Mouse (Mus musculus) E14TG2a.4 (cell line): ENCODE data around the gene Pitpnm1.
A peak's percentile ranks its signal among the peaks of the same experiment; 100 is the strongest.
"Not testable (repeated sequence)": the region's sequence is repeated elsewhere in the genome, so short reads cannot be mapped to it uniquely, and the experiment has no call there.

Source experiments
- H3K27me3 ChIP-seq: 2 replicates; pipeline ENCODE4 v1.6.1; 2014; ENCODE audit warnings: low read length, control low read depth; ENCODE audit not compliant: insufficient read depth
- H3K36me3 ChIP-seq: 2 replicates; pipeline ENCODE4 v1.6.1; 2014; ENCODE audit warnings: low read length, control low read depth; ENCODE audit not compliant: insufficient read depth
- H3K4me1 ChIP-seq: replicated peaks from 2 replicates; pipeline ENCODE4 v1.6.1; 2014; ENCODE audit warnings: low read depth, low read length, control low read depth
- H3K4me3 ChIP-seq: replicated peaks from 2 replicates; pipeline ENCODE4 v1.5.1; 2014; ENCODE audit warnings: mild to moderate bottlenecking, low read length
- H3K9me3 ChIP-seq: 2 replicates; pipeline ENCODE4 v1.6.1; 2014; ENCODE audit warnings: low read length, control low read depth
- CTCF ChIP-seq: conservative IDR thresholded peaks from 2 replicates; pipeline ENCODE4 v1.5.1; 2014; ENCODE audit warnings: low read length
- NANOG ChIP-seq: IDR thresholded peaks from 2 replicates; pipeline ENCODE4 v1.6.1; 2014; ENCODE audit warnings: borderline replicate concordance, low read length, mixed read lengths
- POU5F1 ChIP-seq: IDR thresholded peaks from 2 replicates; pipeline ENCODE4 v1.6.1; 2014; ENCODE audit warnings: low read length, borderline replicate concordance

Gene Pitpnm1

DNA sequence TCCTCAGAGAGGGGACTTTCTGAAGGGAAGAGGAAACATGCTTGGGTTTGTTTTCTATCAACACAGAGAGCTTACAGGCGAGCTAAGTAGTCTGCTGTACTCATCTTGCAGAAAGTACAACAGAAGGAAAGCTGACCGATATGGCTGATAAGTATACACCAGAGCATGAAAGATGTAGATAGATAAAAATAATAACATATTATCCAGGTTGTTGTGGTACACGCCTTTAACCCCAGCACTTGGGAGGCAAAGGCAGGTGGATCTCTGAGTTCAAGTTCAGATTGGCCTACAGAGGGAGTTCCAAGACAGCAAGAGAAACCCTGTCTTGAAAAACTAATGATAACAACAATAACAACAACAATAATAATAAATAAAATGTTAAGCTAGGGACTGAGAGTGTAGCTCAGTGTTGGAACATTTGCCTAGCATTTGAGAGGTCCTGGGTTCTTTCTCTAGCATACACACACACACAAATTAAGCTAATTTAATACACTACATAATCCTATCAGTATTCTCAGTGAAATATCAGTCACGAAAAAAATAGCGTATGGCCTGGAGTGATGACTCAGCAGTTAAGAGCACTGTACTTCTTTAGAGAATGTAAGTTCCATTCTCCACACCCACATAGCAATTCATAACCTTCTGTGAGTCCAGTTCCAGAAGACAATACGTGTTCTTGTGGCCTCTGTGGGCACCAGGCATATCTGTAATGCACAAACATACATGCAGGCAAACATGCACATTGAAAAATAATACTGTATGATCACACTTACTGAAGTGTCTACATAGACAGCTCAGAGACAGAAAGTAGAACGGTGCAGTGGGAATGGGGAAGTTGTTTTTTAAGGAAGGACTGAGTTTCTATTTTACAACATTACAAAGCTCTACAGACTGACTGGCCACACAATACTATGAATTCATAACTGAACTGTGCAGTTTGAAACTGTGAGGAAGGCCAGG, 22.9 kb downstream of the Pitpnm1 start:
- no peaks in the 10 kb centered on the region for H3K27me3 ChIP-seq
- no peaks in the 10 kb centered on the region for H3K9me3 ChIP-seq
- H3K4me3 ChIP-seq, result no peak overlapping the region
- peaks cover 28% of the 10 kb centered on the region for H3K36me3 ChIP-seq
- no peak for TF ChIP-seq POU5F1
- no peak for TF ChIP-seq NANOG
- no peak for TF ChIP-seq CTCF
- peaks cover 60% of the 10 kb centered on the region for H3K4me1 ChIP-seq

DNA sequence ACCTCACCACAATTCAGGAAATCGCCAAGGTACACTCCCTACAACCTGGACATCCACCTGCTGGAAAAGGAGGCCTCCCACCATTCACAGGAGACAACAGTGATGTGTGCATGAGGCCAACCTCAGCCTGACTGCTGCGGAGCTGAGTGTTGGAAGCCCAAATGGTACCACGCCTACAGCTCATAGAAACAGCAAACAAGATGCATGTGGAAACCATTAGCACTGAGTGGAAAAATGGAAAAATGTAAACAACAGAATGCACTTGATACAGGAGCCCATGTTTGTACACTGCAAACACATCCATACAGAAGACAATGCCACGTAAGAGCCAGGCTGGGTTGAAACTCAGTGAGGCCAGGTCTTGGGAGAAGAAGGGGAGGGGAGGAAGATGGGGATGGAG, 24.6 kb downstream of the Pitpnm1 start:
- Histone ChIP-seq H3K9me3 (no peaks in the 10 kb centered on the region), H3K27me3 (no peaks in the 10 kb centered on the region), H3K4me3 (no peak overlapping the region), H3K4me1 (peaks cover 61% of the 10 kb centered on the region), H3K36me3 (peaks cover 30% of the 10 kb centered on the region)
- TF ChIP-seq NANOG (no peak), POU5F1 (no peak), CTCF (no peak)

DNA sequence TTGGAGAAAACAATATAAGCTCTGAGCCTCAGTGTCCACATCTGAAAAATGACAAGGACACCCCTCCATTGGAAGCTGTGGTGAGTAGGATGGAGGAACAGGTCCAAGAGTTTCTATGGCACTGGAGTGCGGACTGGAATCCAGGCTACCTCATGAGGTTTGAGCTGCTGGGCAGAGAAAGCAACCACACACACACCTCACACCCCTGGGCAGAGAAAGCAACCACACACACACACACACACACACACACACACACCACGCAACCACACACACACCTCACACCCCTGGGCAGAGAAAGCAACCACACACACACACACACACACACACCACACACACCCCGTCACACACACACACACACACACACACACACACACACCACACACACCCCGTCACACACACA, 25.5 kb downstream of the Pitpnm1 start:
- Histone ChIP-seq H3K4me1 (peaks cover 68% of the 10 kb centered on the region), H3K36me3 (peaks cover 33% of the 10 kb centered on the region)
- not testable (repeated sequence) for H3K9me3 ChIP-seq, H3K4me3 ChIP-seq, H3K27me3 ChIP-seq

DNA sequence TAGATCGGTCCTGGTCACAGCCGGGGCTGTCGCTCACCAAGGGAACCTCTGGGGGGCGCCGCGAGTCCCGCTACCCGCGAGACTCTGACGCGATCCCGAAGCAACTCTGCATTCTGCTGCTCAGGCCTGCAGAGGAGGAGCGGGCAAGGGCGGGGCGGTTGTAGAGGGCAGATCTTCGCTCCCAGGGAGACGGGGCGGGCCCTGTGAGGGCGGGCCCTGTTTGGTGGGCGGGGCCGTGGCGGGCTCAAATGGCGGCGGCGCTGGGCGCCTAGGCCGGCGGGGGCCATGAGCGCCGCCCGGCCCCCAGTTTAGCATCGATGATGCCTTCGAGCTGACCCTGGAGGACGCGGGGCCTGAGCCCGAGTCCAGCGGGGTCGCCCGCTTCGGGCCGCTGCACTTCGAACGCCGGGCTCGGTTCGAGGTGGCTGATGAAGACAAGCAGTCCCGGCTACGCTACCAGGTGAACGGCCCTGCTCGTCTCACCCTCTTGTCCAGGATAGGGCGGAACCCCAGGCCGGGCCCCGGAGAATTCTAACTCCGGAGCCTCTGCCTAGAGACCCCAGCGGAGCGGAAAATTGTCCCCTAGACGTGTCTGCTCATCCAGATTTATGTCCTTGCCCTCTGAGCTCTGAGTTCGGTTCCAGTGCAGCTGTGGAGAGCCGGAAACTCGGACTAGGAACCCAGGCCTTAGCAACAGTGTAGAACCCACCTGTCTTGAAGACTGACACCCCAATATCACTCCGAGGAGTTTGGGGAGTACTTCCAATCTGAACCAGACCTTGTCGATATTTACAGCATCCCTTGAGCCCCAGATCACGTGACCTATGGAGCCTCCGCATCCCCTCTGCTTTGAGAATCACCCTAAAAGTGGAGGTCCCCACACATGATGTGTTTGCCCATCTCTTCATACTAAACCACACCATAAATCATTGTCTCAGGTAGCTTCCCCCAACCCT, 26.2 kb downstream of the Pitpnm1 start, which contains the start of gene Aip:
Gene Aip (minus strand): TSS at position 118 of the 956 bp plus-strand sequence.
- no peaks in the 10 kb centered on the region for H3K9me3 ChIP-seq
- peaks cover 67% of the 10 kb centered on the region for H3K4me1 ChIP-seq
- H3K27me3 ChIP-seq, result no peaks in the 10 kb centered on the region
- TF ChIP-seq POU5F1 (no peak), CTCF (peak; percentile 33)
- H3K36me3 ChIP-seq, result peaks cover 35% of the 10 kb centered on the region
- H3K4me3 ChIP-seq, result peak within 1 kb of the TSS; percentile 94

- no peak for TF ChIP-seq NANOG
- H3K36me3 ChIP-seq, result peaks cover 44% of the 10 kb centered on the region
Observed at GRCm38 (mm10) chr19:4126759-4127495, 27.1 kb downstream of the Pitpnm1 start.

GRCm38 (mm10) chr19:4129462-4129861, 29.7 kb downstream of the Pitpnm1 start:
- TF ChIP-seq CTCF (no peak), POU5F1 (no peak), NANOG (no peak)
- Histone ChIP-seq H3K36me3 (peaks cover 60% of the 10 kb centered on the region), H3K27me3 (no peaks in the 10 kb centered on the region), H3K4me1 (peaks cover 72% of the 10 kb centered on the region), H3K4me3 (no peak overlapping the region), H3K9me3 (no peaks in the 10 kb centered on the region)

More at GRCm38 (mm10) chr19:4126759-4127495, 27.1 kb downstream of the Pitpnm1 start:
- H3K4me1 ChIP-seq, result peaks cover 71% of the 10 kb centered on the region
- H3K9me3 ChIP-seq, result no peaks in the 10 kb centered on the region
- no peaks in the 10 kb centered on the region for H3K27me3 ChIP-seq
- peak overlapping the region; percentile 94 for H3K4me3 ChIP-seq

GRCm38 (mm10) chr19:4130106-4130505, 30.3 kb downstream of the Pitpnm1 start:
- no peaks in the 10 kb centered on the region for H3K9me3 ChIP-seq
- H3K4me1 ChIP-seq, result peaks cover 74% of the 10 kb centered on the region
- H3K36me3 ChIP-seq, result peaks cover 60% of the 10 kb centered on the region
- H3K27me3 ChIP-seq, result no peaks in the 10 kb centered on the region
- TF ChIP-seq NANOG (no peak), CTCF (no peak), POU5F1 (no peak)
- no peak overlapping the region for H3K4me3 ChIP-seq

GRCm38 (mm10) chr19:4131075-4131474, 31.3 kb downstream of the Pitpnm1 start:
- H3K27me3 ChIP-seq, result no peaks in the 10 kb centered on the region
- peaks cover 60% of the 10 kb centered on the region for H3K36me3 ChIP-seq
- H3K4me3 ChIP-seq, result no peak overlapping the region
- no peaks in the 10 kb centered on the region for H3K9me3 ChIP-seq
- peaks cover 80% of the 10 kb centered on the region for H3K4me1 ChIP-seq
- TF ChIP-seq POU5F1 (no peak), NANOG (no peak), CTCF (no peak)
